Mouse (Mus musculus) heart, postnatal 0 days (tissue): ENCODE results near the gene Rps27rt. TPM values are rescaled to one million over a fixed set of nuclear protein-coding genes. Genes with fewer than 3 reads are reported as not detected.

Experiments used
- ATAC-seq: fragments of 200-750 bp; cut with Nextera tagmentation; 2 replicates; pipeline ENCODE4 v1.8.0; 2017; ENCODE audit warnings: low read depth, moderate number of reproducible peaks, moderate library complexity; ENCODE audit not compliant: insufficient read depth
- DNase-seq: peaks from one replicate; pipeline ENCODE4 v3.0.0-alpha.2; 2016; ENCODE audit warnings: low spot score
- H3K27ac ChIP-seq: fragments of 300-500 bp; sonication (generic); 2 replicates; pipeline ENCODE4 v1.5.1; 2014; ENCODE audit warnings: low read depth, mild to moderate bottlenecking
- H3K27me3 ChIP-seq: fragments of 300-500 bp; sonication (generic); 2 replicates; pipeline ENCODE4 v1.6.1; 2014; ENCODE audit warnings: low read length, mixed read lengths; ENCODE audit not compliant: control insufficient read depth, insufficient read depth
- H3K36me3 ChIP-seq: fragments of 300-500 bp; sonication (generic); replicated peaks from 2 replicates; pipeline ENCODE4 v1.6.1; 2014; ENCODE audit warnings: low read length, mixed read lengths; ENCODE audit not compliant: control insufficient read depth, insufficient read depth
- H3K4me1 ChIP-seq: fragments of 300-500 bp; sonication (generic); 2 replicates; pipeline ENCODE4 v1.6.1; 2014; ENCODE audit warnings: antibody characterized with exemption; ENCODE audit not compliant: control insufficient read depth, insufficient read depth
- H3K4me2 ChIP-seq: fragments of 300-500 bp; sonication (generic); 2 replicates; pipeline ENCODE4 v1.6.1; 2014; ENCODE audit warnings: low read depth, mild to moderate bottlenecking, low read length, moderate library complexity
- H3K4me3 ChIP-seq: fragments of 300-500 bp; sonication (generic); 2 replicates; pipeline ENCODE4 v1.5.1; 2014; ENCODE audit warnings: low read depth, low read length
- H3K9ac ChIP-seq: fragments of 300-500 bp; sonication (generic); replicated peaks from 2 replicates; pipeline ENCODE4 v1.6.1; 2014; ENCODE audit warnings: low read depth, low read length, mixed read lengths
- H3K9me3 ChIP-seq: fragments of 300-500 bp; sonication (generic); replicated peaks from 2 replicates; pipeline ENCODE4 v1.6.1; 2016; ENCODE audit warnings: low read length; ENCODE audit not compliant: control insufficient read depth
- CTCF ChIP-seq: IDR thresholded peaks from 2 replicates; pipeline ENCODE4 v1.5.1; 2016; ENCODE audit warnings: antibody characterized with exemption, control low read depth, low read depth
- EP300 ChIP-seq: IDR thresholded peaks from 2 replicates; pipeline ENCODE4 v1.6.1; 2016; ENCODE audit warnings: antibody characterized with exemption, low read depth
- WGBS: fragments of 180-500 bp; shearing (Covaris S2); extraction: QIAGEN DNeasy Blood & Tissue Kit; methylation state at CpG from one replicate; pipeline ENCODE4 v1.1.7; 2014; 5-methylcytosine and 5-hydroxymethylcytosine counted together
- polyA plus RNA-seq: library from polyadenylated mRNA; unstranded; fragments of >200 nt; fragmentation: Nextera tagmentation; extraction: Ambion mirVana; gene quantifications from 2 replicates; pipeline ENCODE4 v1.2.1, GENCODE M21; 2015
- total RNA-seq: library from RNA; depleted of rRNA; stranded (reverse); fragments of >200 nt; gene quantifications from 2 replicates; pipeline ENCODE4 v1.2.3, GENCODE M21; 2014; ENCODE audit warnings: low replicate concordance

Gene Rps27rt
- total and polyA plus RNA-seq, 2 experiments from 2014 or later, result 71.9 to 270 TPM

GRCm38 (mm10) chr9:115005446-115005845 is 22.9 kb upstream of the Rps27rt start:
- Histone ChIP-seq H3K4me2 (no peak overlapping the region), H3K36me3 (no peaks in the 10 kb centered on the region), H3K9ac (no peak overlapping the region), H3K27me3 (no peaks in the 10 kb centered on the region), H3K4me3 (no peak overlapping the region), H3K4me1 (no peaks in the 10 kb centered on the region), H3K9me3 (0 out of 2 replicates have a peak, but pooled peaks cover 9% of the 10 kb centered on the region), H3K27ac (no peak overlapping the region)
- DNase-seq (no peak), ATAC-seq (no peak)
- no peak for TF ChIP-seq CTCF
- no peak for TF ChIP-seq EP300
- 83% methylated on average over 10 of the region's 10 CpGs for WGBS

GRCm38 (mm10) chr9:114999771-115000146 is 17.2 kb upstream of the Rps27rt start:
- no peaks in the 10 kb centered on the region for H3K9me3 ChIP-seq
- no peak for ATAC-seq
- H3K4me1 ChIP-seq, result no peaks in the 10 kb centered on the region
- no peak overlapping the region for H3K9ac ChIP-seq
- H3K4me3 ChIP-seq, result no peak overlapping the region
- WGBS, result 57% methylated on average over 5 of the region's 5 CpGs
- H3K36me3 ChIP-seq, result no peaks in the 10 kb centered on the region
- no peaks in the 10 kb centered on the region for H3K27me3 ChIP-seq
- DNase-seq, result no peak
- no peak overlapping the region for H3K4me2 ChIP-seq
- no peak overlapping the region for H3K27ac ChIP-seq
- TF ChIP-seq EP300 (no peak), CTCF (no peak)

- H3K27me3 ChIP-seq, result no peaks in the 10 kb centered on the region
- no peak overlapping the region for H3K27ac ChIP-seq
- ATAC-seq (no peak), DNase-seq (no peak)
- H3K4me1 ChIP-seq, result no peaks in the 10 kb centered on the region
- H3K9me3 ChIP-seq, result no peaks in the 10 kb centered on the region
- no peaks in the 10 kb centered on the region for H3K36me3 ChIP-seq
- no peak overlapping the region for H3K9ac ChIP-seq
- H3K4me3 ChIP-seq, result no peak overlapping the region
- 84% methylated on average over 6 of the region's 6 CpGs for WGBS
- TF ChIP-seq EP300 (no peak), CTCF (no peak)
- H3K4me2 ChIP-seq, result no peak overlapping the region
Measured at GRCm38 (mm10) chr9:114999010-114999770, 16.7 kb upstream of the Rps27rt start.

GRCm38 (mm10) chr9:114996489-114996888 is 13.9 kb upstream of the Rps27rt start:
- Histone ChIP-seq H3K9ac (no peak overlapping the region), H3K4me2 (no peak overlapping the region), H3K4me1 (no peaks in the 10 kb centered on the region), H3K9me3 (0 out of 2 replicates have a peak, but pooled peaks cover 8% of the 10 kb centered on the region), H3K27me3 (no peaks in the 10 kb centered on the region), H3K4me3 (no peak overlapping the region), H3K36me3 (no peaks in the 10 kb centered on the region), H3K27ac (no peak overlapping the region)
- WGBS, result 92% methylated on average over 6 of the region's 6 CpGs
- no peak for TF ChIP-seq CTCF
- no peak for TF ChIP-seq EP300
- no peak for DNase-seq
- ATAC-seq, result no peak

- Histone ChIP-seq H3K27me3 (no peaks in the 10 kb centered on the region), H3K4me1 (no peaks in the 10 kb centered on the region), H3K36me3 (no peaks in the 10 kb centered on the region), H3K4me3 (no peak overlapping the region), H3K4me2 (no peak overlapping the region), H3K9me3 (0 out of 2 replicates have a peak, but pooled peaks cover 8% of the 10 kb centered on the region), H3K9ac (no peak overlapping the region), H3K27ac (no peak overlapping the region)
- TF ChIP-seq CTCF (no peak), EP300 (no peak)
- ATAC-seq (no peak), DNase-seq (no peak)
- 83% methylated on average over 4 of the region's 4 CpGs for WGBS
Measured at GRCm38 (mm10) chr9:114995716-114996115, 13.2 kb upstream of the Rps27rt start.

GRCm38 (mm10) chr9:114995250-114995649 is 12.7 kb upstream of the Rps27rt start:
- TF ChIP-seq CTCF, result no peak
- no peak for TF ChIP-seq EP300
- Histone ChIP-seq H3K9me3 (0 out of 2 replicates have a peak, but pooled peaks cover 8% of the 10 kb centered on the region), H3K27me3 (no peaks in the 10 kb centered on the region), H3K27ac (no peak overlapping the region), H3K4me3 (no peak overlapping the region), H3K4me2 (no peak overlapping the region), H3K4me1 (no peaks in the 10 kb centered on the region), H3K36me3 (no peaks in the 10 kb centered on the region), H3K9ac (no peak overlapping the region)
- ATAC-seq, result no peak
- DNase-seq, result no peak
- 52% methylated on average over 4 of the region's 4 CpGs for WGBS
